Mouse (Mus musculus) gastrocnemius, adult 8-10 months (tissue): ENCODE data around the gene Pdcd10. TPM values are rescaled to one million over a fixed set of nuclear protein-coding genes. Genes with fewer than 3 reads are reported as not detected.
A peak's percentile ranks its signal among the peaks of the same experiment; 100 is the strongest.

Source experiments
- DNase-seq, 2 experiments: peaks; one replicate each; pipeline ENCODE4 v3.0.0; 2022; ENCODE audit warnings: low spot score in 2 of 2
- total RNA-seq, 4 experiments: library from RNA; stranded (reverse); gene quantifications; 2 replicates each; pipeline ENCODE4 v1.2.4; 2022

Gene Pdcd10
- 10 to 100 TPM; 12.4 to 15.2 (median 13.7) TPM for total RNA-seq

DNA sequence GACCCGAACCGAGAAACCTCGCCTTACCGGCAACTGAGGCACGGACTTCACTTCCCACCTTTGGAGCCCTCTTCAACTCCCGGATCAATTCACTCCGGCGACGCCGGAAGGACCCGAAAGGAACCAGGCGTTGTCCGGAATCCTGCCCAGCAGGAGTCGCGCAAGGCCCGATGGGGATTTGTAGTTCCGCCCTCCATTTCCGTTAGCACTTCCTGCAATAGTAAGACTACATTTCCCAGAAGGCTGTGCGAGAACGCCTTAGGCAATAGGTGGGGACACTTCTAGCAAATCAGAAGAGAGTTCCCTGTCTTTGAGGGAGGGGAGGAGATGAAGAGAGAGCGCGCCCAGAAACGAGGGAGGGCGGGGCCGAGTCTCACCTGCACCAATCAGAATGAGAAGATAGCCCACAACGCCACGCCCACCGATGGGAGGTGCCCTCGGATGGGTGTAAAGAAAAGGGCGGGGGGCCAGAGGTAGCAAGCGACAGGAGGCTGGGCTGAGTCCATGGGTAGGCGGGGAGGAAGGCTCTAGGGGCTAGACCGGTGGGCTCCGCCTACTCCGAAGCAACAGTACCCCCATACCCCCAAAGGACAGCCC lies at the start of gene Pdcd10:
Pdcd10 (minus strand) TSS at position 162 of the 597 bp plus-strand sequence.
- peak; percentile 99 for DNase-seq

DNA sequence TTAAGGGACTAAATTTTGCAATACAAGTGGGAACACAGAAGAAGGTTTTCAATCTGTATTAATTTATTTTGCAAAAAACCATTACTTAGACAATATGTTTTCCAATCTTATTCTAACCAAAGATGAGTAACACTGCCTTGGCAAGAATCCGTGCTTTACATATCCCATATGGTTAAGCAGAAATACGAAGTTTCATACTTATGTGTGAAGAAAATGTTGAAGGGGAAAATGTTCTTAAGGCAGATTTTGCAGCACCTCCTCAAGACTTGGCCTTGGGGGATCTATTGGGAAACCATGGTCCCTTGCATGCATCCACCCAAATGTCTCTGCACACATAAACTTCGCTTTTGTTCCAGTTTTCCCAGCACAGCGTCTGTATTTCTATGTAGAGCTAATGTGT lies 28.2 kb upstream of the Pdcd10 start:
- no peak for DNase-seq

DNA sequence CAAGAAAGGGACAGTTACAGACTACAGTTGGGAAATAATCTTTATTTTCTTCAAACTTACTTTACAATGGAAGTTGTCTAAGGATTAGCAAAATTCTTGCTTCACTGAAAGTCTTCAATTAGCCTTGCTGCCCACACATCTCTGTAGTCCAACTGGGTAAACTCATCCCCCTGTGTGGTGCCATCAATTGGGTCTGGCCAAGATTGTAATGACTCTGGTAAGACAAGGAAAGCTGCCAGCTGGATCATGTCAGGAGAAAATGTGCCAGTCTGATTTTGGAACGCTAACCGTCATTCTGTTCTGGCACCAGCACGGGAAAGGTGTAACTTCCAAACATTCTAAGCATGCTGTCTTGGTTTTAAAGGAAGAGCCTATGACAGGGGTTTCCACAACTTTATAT lies 26.6 kb upstream of the Pdcd10 start:
- DNase-seq, result no peak

DNA sequence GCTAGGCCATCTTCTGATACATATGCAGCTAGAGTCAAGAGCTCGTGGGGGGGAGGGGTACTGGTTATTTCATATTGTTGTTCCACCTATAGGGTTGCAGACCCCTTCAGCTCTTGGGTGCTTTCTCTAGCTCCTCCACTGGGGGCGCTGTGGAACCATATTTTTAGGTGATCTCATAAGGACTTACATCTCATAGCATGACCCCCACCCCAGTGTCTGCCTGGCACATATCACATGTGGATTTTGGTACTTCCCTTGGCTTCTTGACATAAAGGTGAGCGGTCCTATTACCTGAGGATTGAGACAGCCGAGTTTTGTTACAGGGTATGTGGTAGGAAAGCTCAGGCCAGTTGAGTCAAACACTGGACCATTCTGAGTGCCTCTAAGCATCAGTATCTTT lies 22.7 kb upstream of the Pdcd10 start:
- no peak for DNase-seq

DNA sequence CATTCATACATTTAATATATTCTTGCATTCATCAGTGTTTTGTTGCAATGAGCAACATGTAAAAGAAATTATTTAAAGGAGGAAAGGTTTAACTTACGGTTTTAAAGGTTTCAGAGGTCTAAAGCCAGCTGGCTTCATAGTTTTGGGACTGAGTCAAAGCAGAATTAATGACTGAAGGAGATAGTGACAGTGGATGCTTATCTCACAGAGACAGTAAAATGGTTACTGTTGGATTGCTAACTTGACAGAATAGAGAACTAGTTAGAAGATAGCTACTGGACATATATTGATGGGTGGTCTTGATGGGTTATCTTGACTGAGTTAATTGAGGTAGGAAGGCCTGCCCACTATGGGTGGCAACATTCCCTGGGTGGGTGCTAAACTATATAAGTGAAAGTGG lies 18.9 kb upstream of the Pdcd10 start:
- no peak for DNase-seq

DNA sequence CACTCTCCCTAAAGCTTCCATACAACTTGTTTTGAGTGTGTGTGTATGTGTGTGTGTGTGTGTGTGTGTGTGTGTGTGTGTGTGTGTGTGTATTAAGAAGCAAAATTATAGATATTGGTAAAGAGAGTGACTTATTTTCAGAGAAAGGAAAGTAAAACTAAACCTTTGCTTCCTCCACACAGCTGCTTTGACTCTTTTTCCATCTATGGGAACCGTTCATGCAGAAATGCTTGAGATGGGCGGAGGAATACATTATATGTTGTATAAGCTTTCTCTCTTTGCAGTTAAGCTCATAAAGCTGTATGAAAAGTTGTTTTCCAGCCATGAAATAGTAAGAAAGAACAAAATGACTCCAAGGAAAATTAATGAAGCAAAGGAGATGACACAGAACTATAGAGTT lies 17.4 kb upstream of the Pdcd10 start:
- no peak for DNase-seq

DNA sequence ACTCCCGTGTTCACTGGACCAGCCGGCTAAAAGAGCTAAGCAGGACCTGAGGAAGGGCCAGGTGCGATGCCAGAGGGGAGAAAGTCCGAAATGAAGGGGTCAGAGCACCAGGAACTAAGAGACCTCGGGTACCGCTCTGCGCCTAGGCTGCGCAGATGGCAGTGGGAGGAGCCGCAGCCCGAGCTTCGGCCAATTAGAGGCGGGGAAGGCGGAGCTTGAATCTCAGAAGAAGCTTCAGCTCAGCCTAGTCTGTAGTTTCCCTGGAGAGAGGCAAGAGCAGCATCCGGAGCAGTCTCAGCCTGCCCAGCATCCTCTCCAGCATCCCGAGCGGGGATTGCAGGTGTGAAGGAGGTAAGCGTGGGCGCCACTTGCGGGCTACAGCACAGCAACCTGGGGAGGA lies 636 bp upstream of the Pdcd10 start, which contains the start of gene Serpini1:
Serpini1 (plus strand) TSS at position 256 of the 400 bp plus-strand sequence.
- DNase-seq, result peak; percentile 75 to 80

DNA sequence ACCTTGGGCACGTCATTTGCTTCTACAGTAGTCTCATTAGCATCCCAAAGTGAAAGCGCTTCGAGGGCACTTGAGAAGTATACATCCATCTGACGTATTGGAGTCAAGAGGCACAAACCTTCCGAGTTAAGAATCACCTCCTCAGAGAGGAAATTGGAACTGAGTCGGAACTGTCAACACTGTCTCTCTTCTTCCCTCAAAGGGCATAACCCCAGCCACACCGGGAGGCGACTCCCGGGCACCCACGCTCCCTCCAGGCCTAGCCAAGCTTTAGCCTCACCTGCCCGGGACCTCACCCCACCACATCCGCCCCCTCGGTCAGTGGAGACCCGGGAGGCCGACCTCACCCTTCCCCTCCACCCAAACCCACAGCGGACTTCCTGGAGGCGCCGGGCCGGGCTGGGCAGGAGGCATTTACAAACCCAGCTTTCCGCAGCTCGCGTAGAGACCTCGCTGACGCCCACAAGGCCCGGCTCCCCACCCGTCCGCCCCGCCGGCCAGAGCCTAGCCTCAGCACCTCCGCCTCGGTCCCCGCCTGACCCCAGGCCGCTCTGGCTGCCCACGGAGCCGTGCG lies 448 bp downstream of the Pdcd10 start:
- DNase-seq, result no peak

DNA sequence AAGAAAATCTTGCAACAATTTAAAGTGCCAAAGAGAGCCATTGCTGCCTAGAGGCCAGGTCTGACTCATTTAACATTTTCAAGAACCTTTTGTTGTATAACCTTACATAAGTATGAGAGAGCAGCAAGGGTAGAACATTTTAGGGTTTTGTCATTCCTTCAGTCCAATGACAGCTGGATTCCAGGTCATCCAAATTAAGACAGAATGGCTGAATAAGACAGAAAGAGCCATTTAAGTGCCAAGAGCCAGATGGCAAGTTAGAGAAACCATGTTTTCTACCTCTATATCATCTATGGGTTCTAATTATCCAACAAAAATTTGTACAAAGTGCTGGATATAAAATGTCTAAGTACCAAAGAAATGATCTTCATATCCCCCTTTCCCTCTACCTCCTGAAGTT lies 5.4 kb downstream of the Pdcd10 start:
- DNase-seq, result no peak

DNA sequence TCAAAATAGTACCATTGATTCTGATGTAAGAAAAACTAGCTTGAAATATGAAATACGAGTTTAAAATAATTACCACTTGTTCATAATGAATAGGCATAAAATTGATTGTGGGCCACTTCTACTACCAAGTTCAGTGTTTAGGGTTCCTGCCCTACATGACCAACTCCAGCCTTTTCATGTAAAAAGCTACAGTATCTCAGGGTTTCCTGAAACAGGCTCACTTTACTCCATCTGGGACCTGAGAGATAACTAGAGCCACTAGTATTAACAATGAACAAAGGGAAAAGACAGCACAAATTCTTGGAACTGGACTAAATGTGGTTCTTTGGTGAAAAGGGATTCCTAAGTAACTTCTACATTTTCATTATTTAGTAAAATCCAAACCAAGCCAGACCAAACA lies 12.4 kb downstream of the Pdcd10 start:
- DNase-seq, result no peak

DNA sequence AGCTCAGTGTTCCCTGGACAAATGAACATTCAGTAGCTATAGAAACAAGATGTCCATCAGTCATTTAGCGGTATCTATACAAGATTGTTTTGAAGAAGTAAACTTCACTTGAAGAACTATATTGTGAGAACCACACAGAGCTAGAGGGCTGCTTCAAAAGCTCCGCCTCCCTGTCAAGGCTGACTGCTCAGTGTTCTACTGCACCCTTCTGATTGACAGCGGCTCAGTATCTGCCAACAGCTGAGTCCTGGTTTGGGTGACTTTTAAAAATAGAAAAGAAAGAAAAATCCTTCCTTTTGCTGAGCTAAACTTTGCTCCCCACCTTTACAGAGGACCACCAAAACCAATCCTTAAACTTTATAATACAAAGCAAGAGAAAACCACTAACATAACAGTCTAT lies 13.8 kb downstream of the Pdcd10 start:
- no peak for DNase-seq

DNA sequence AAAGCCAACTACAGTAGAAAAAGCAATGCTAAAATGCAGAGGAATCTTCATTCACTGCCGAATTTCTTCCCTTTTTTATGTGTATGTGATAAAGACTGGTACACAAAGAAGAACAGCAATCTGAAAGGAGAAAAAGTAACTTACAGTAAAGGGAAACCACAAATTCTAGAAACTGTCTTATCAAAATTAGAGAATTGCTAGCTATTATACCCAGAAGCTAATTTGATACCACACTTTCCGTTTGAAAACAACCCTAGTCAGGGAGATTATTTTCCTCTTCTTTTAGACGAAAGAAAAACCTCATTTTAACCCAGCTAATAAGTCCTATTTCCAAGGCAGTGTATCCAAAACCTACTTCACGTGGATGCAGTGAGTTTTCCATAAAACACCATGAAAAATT lies 15.4 kb downstream of the Pdcd10 start:
- DNase-seq, result no peak

DNA sequence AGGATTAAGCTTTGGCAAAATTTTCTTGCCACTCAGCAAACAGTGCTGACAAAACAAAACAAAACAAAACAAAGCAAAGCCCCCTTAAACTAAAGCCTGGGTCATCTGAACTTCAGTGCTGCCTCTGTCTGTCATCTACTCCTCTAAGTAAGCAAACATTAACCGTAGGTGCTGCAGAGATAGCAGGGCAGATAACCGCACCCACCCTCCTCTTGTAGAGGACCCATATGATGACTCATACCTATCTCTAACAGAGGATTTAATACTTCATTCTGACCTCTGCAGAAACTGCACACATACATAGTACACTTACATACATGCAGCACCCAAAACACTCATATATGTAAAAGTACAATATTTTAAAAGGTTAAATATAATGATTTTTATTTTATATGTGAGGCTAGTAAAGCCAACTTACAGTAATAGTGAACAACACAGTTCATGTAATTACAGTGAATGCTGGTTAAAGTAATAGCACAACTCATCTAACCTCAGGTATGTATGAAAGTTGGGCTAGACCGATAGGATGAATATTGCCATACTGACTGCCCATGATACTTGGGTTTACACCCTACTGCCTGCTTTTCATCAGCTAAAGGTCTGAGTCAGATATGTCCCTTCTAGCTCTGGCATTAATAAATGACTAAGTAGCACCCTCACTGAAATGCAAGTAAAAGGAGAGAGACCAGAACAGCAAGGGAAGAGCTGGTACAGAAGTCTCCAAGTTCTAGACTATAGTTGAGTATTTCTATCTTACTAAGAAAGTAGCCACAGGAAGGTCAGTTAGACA lies 22.4 kb downstream of the Pdcd10 start:
- no peak for DNase-seq

DNA sequence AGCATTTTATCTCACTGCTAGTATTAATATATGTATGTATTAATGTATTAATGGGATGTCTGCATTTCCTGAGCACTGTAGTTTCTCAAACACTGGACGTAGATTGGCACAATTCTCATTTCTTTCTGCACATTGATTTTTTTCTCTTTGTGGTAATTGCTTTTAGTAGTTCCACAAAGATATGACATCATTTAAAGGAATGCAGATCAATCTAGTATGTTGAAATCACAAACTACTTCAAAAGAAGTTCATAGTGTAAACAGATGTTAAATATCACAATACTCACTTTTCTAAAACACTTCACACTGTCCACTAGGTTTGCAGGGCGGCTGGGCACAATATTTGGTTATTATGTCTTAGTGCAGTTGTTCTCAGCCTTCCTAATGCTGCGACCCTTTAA lies 25.6 kb downstream of the Pdcd10 start:
- DNase-seq, result no peak

DNA sequence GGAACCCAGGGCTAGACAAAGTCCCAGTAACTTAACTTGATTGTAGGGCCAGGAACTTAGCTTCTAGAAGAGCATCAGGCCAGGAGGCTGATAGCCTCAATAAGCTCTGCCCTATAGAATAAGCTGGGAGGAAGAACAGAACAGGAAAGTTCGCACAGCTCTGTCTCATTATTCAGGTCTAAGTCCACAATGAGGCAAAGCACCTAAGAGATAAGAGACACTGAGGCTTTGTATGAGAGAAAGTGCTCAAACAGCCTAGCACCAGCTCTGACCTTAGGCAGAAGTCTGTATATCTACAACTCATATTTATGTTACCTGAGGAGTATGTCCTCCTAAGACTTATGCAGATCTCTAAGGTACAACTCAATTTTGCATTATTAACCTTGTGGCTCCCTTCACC lies 34.1 kb downstream of the Pdcd10 start:
- DNase-seq, result no peak

DNA sequence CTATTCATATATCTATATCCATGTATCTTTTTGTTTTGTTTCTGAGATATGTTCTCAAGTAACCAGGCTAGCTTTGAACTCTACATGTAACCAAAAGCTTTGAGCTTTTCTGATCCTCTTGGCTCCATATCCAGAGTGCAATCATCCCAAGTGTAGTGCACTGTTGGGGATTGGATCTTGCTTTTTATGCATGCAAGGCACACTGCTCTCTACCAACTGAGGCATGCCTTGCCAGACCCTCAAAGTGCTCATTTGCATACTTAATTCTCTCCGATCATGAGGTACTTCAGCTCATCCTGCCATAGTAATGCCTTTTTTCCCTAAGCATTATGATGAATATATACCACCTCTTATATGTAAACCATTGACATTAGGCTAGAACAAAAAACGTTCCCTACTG lies 35.3 kb downstream of the Pdcd10 start:
- no peak for DNase-seq

DNA sequence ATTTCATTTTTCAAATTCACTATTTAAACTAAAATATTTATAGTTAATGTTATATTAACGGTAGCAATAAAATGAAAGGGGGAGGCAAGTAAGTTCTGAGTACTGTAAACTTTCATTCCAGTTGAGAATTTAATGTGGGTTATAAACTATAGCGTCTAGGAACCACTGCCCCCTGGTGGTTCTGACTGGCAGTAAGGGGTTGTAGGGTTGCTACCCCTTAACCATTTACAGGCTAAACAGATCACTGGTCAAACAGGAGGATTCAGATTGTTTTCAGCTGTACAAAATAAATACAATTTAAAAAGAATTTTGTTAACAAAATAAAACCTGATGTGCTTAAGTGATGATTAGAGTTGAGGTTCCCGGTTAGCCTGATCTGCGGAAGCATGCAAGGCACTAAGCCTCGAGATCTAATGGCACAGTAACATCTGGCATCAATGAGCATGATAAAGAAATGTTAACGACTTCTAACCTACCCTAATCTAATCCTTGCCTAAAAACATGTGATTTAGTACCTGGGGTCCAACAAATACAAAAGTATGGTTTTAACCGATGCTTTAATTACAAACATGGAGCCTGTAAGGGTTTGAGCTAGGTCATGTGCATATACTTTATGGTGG lies 38.9 kb downstream of the Pdcd10 start:
- peak in 1 of 2 experiments; percentile 8 for DNase-seq

DNA sequence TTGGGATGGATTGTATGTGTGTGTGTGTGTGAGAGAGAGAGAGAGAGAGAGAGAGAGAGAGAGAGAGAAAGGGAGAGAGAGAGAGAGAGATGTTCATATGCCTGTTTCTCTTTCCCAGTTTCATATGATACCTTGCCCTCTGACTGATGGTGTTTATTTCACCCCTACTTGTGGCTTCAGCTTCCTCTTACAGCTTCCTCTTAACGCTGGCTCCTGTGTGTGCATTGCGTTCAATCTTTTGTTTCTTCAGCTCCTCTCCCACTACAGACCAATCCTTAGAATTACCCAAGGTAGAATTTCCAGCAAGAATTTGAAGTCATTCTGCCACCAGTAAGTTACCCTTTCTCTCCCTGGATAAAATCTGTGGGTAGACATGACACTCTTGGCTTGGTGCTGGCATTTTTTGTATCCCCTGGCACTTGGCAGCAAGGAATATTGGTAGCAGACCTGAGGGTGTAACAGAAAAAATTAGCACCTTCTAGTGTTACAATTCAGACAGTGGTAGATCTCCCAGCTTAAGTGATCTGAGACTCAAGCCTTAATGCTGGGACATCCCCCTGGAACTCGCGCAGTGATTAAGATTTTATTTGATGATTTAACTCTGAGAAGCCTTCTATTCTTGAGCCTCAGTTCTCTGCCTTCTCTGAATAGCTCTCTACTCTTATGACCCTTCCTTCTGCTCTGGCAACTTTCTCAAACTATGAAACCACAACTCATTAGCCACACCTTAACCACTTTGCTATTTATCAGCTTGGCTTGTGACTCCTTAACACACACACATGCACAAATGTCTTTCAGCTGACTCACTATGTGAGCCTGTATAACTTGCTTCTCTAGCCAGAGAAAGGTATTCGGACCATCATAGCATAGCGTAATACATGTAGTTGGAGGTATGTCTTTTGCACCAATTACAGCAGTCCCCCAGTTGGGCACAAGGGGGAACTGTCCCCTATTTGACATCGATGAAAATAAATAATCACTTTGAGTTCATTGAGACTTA lies 57.4 kb downstream of the Pdcd10 start:
- no peak for DNase-seq

DNA sequence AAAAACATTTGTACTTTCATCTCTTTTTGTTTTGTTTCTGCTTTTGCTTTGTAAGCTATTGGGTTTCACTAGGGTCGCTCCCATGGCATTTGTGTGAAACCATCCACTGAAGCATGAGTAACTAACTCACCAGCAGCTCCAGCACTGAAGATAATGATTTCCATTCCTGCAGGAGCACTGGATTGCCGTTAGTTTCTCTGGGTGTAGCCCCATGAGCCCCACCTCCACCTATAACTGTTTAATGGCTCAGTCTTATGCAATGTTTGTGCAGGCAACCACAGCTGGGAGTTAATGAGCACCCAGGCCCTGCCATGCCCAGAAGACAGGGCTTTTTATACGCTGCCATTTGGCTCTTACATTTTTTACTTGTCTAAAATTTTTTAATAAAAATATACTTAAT lies 63.7 kb downstream of the Pdcd10 start:
- DNase-seq, result no peak

DNA sequence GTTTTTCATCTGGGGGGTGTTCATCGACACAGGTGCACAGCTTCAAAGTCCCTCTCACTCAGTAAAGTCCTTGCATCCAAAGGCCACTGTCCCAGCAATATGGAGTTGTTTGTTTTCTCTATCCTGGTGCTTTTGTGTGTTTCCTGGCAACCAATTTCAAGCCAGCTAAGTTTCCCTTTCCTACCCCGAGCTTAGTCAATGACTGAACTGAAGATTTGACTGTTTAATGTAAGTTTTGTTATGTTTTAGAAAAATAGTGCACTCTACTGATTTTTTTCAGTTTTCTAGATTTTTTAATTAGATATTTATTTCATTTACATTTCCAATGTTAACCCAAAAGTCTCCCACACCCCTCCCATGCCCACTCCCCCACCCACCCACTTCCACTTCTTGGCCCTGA lies 74.6 kb downstream of the Pdcd10 start, which contains the start of gene Wdr49:
Wdr49 (minus strand) TSS at position 101 of the 400 bp plus-strand sequence.
- DNase-seq, result no peak

DNA sequence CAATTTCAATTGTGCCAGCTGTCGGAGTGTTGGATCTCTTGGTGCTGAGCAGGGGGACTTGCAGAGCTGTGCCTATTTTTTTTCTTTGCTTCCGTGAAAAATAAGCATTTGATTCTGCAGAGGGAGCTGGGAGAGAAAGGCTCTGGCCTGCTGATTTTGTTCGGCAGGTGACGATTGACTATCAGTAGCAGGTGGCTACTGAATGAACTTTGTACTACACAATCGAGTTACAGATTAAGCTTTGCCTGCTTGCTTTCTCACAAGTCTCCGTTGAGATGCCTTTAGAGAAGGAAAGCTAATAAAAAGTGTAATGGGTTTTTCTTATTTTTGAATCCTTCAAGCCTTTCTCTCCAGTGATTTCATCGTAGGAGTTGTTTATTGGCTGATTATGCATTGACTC lies 81.5 kb downstream of the Pdcd10 start:
- no peak for DNase-seq
